Mouse (Mus musculus) heart, postnatal 0 days (tissue): Measurements from ENCODE around the gene Etd. TPM values are rescaled to one million over a fixed set of nuclear protein-coding genes. Genes with fewer than 3 reads are reported as not detected.
"Not testable (repeated sequence)": the region's sequence is repeated elsewhere in the genome, so short reads cannot be mapped to it uniquely, and the experiment has no call there.

Experiments
- ATAC-seq: fragments of 200-750 bp; cut with Nextera tagmentation; 2 replicates; pipeline ENCODE4 v1.8.0; 2017; ENCODE audit warnings: low read depth, moderate number of reproducible peaks, moderate library complexity; ENCODE audit not compliant: insufficient read depth
- DNase-seq: peaks from one replicate; pipeline ENCODE4 v3.0.0-alpha.2; 2016; ENCODE audit warnings: low spot score
- H3K27ac ChIP-seq: fragments of 300-500 bp; sonication (generic); 2 replicates; pipeline ENCODE4 v1.5.1; 2014; ENCODE audit warnings: low read depth, mild to moderate bottlenecking
- H3K27me3 ChIP-seq: fragments of 300-500 bp; sonication (generic); 2 replicates; pipeline ENCODE4 v1.6.1; 2014; ENCODE audit warnings: low read length, mixed read lengths; ENCODE audit not compliant: control insufficient read depth, insufficient read depth
- H3K36me3 ChIP-seq: fragments of 300-500 bp; sonication (generic); replicated peaks from 2 replicates; pipeline ENCODE4 v1.6.1; 2014; ENCODE audit warnings: low read length, mixed read lengths; ENCODE audit not compliant: control insufficient read depth, insufficient read depth
- H3K4me1 ChIP-seq: fragments of 300-500 bp; sonication (generic); 2 replicates; pipeline ENCODE4 v1.6.1; 2014; ENCODE audit warnings: antibody characterized with exemption; ENCODE audit not compliant: control insufficient read depth, insufficient read depth
- H3K4me2 ChIP-seq: fragments of 300-500 bp; sonication (generic); 2 replicates; pipeline ENCODE4 v1.6.1; 2014; ENCODE audit warnings: low read depth, mild to moderate bottlenecking, low read length, moderate library complexity
- H3K4me3 ChIP-seq: fragments of 300-500 bp; sonication (generic); 2 replicates; pipeline ENCODE4 v1.5.1; 2014; ENCODE audit warnings: low read depth, low read length
- H3K9ac ChIP-seq: fragments of 300-500 bp; sonication (generic); replicated peaks from 2 replicates; pipeline ENCODE4 v1.6.1; 2014; ENCODE audit warnings: low read depth, low read length, mixed read lengths
- H3K9me3 ChIP-seq: fragments of 300-500 bp; sonication (generic); replicated peaks from 2 replicates; pipeline ENCODE4 v1.6.1; 2016; ENCODE audit warnings: low read length; ENCODE audit not compliant: control insufficient read depth
- CTCF ChIP-seq: IDR thresholded peaks from 2 replicates; pipeline ENCODE4 v1.5.1; 2016; ENCODE audit warnings: antibody characterized with exemption, control low read depth, low read depth
- EP300 ChIP-seq: IDR thresholded peaks from 2 replicates; pipeline ENCODE4 v1.6.1; 2016; ENCODE audit warnings: antibody characterized with exemption, low read depth
- WGBS: fragments of 180-500 bp; shearing (Covaris S2); extraction: QIAGEN DNeasy Blood & Tissue Kit; methylation state at CpG from one replicate; pipeline ENCODE4 v1.1.7; 2014; 5-methylcytosine and 5-hydroxymethylcytosine counted together
- polyA plus RNA-seq: library from polyadenylated mRNA; unstranded; fragments of >200 nt; fragmentation: Nextera tagmentation; extraction: Ambion mirVana; gene quantifications from 2 replicates; pipeline ENCODE4 v1.2.1, GENCODE M21; 2015
- total RNA-seq: library from RNA; depleted of rRNA; stranded (reverse); fragments of >200 nt; gene quantifications from 2 replicates; pipeline ENCODE4 v1.2.3, GENCODE M21; 2014; ENCODE audit warnings: low replicate concordance; rRNA removed

Etd gene
- total RNA-seq (not detected in 2 replicates), polyA plus RNA-seq (not detected in 2 replicates)

- no peak for DNase-seq
- H3K36me3 ChIP-seq = no peaks in the 10 kb centered on the region
- no peaks in the 10 kb centered on the region for H3K9me3 ChIP-seq
- no peak for ATAC-seq
- H3K4me1 ChIP-seq = no peaks in the 10 kb centered on the region
- no peaks in the 10 kb centered on the region for H3K27me3 ChIP-seq
- no peak within 1 kb of the TSS for H3K9ac ChIP-seq
- H3K4me2 ChIP-seq = no peak within 1 kb of the TSS
- no peak within 1 kb of the TSS for H3K4me3 ChIP-seq
- no peak for TF ChIP-seq EP300
- TF ChIP-seq CTCF = no peak
- no peak within 1 kb of the TSS for H3K27ac ChIP-seq
- WGBS = 75% methylated on average over 3 of the region's 3 CpGs
These were observed at the start of gene Etd for GRCm38 (mm10) chrX:53434618-53435017. Gene Etd, plus strand, starts transcription at chrX:53434918.

GRCm38 (mm10) chrX:53386362-53386761 lies 48.4 kb upstream of the Etd start:
- H3K27me3 ChIP-seq = no peaks in the 10 kb centered on the region

GRCm38 (mm10) chrX:53432888-53433287 lies 1.8 kb upstream of the Etd start:
- Histone ChIP-seq H3K9ac (no peak overlapping the region), H3K27me3 (no peaks in the 10 kb centered on the region), H3K36me3 (no peaks in the 10 kb centered on the region), H3K4me1 (no peaks in the 10 kb centered on the region), H3K9me3 (no peaks in the 10 kb centered on the region), H3K27ac (no peak overlapping the region), H3K4me3 (no peak overlapping the region), H3K4me2 (no peak overlapping the region)
- TF ChIP-seq EP300 (no peak), CTCF (peak; percentile 36)
- ATAC-seq (no peak), DNase-seq (no peak)
- 72% methylated on average over 1 of the region's 1 CpGs for WGBS

More at GRCm38 (mm10) chrX:53386362-53386761, 48.4 kb upstream of the Etd start:
- Histone ChIP-seq H3K4me3 (no peak overlapping the region), H3K4me1 (no peaks in the 10 kb centered on the region), H3K36me3 (no peaks in the 10 kb centered on the region), H3K9me3 (no peaks in the 10 kb centered on the region), H3K4me2 (no peak overlapping the region), H3K27ac (peak overlapping the region; percentile 71), H3K9ac (no peak overlapping the region)
- DNase-seq (peak; percentile 5), ATAC-seq (no peak)
- TF ChIP-seq EP300 = no peak
- TF ChIP-seq CTCF = no peak
- WGBS = 29% methylated on average over 3 of the region's 3 CpGs

- Histone ChIP-seq H3K27ac (no peak overlapping the region), H3K4me1 (no peaks in the 10 kb centered on the region), H3K9me3 (no peaks in the 10 kb centered on the region), H3K36me3 (no peaks in the 10 kb centered on the region), H3K27me3 (no peaks in the 10 kb centered on the region), H3K4me2 (no peak overlapping the region), H3K4me3 (no peak overlapping the region), H3K9ac (no peak overlapping the region)
- no peak for ATAC-seq
- WGBS = 33% methylated on average over 3 of the region's 3 CpGs
- peak; percentile 44 for TF ChIP-seq CTCF
- no peak for TF ChIP-seq EP300
- peak; percentile 6 for DNase-seq
These were observed 24.9 kb downstream of the Etd start for GRCm38 (mm10) chrX:53459573-53459972.

GRCm38 (mm10) chrX:53464194-53464593 lies 29.5 kb downstream of the Etd start:
- H3K27me3 ChIP-seq, H3K9ac ChIP-seq, ATAC-seq, H3K27ac ChIP-seq, H3K4me1 ChIP-seq, H3K36me3 ChIP-seq, DNase-seq, H3K4me2 ChIP-seq, H3K4me3 ChIP-seq, H3K9me3 ChIP-seq: not testable (repeated sequence)

Other genes with a start within 250 kb of the Etd start
- 2.7 TPM in 1 of 2 replicates, not detected in the other for gene Plac1, start 194.8 kb upstream of the Etd start, total RNA-seq
- 1.9 and 2.0 TPM in 2 replicates for gene Plac1, start 194.8 kb upstream of the Etd start, polyA plus RNA-seq
- 19.1 and 21.7 TPM in 2 replicates for gene Fam122b, start 165.1 kb upstream of the Etd start, total RNA-seq
- 17.2 and 19.1 TPM in 2 replicates for gene Fam122b, start 165.1 kb upstream of the Etd start, polyA plus RNA-seq
- gene Fam122c, start 161.5 kb upstream of the Etd start, total RNA-seq = not detected in 2 replicates
- not detected in 2 replicates for gene Fam122c, start 161.5 kb upstream of the Etd start, polyA plus RNA-seq
- gene Mospd1, start 64.4 kb upstream of the Etd start, total RNA-seq = 48.8 and 55.7 TPM in 2 replicates
- 72.5 and 84.6 TPM in 2 replicates for gene Mospd1, start 64.4 kb upstream of the Etd start, polyA plus RNA-seq
- gene Rtl8c, start 173.1 kb downstream of the Etd start, total RNA-seq = 17.5 and 44.5 TPM in 2 replicates
- 30.9 and 33.7 TPM in 2 replicates for gene Rtl8c, start 173.1 kb downstream of the Etd start, polyA plus RNA-seq
- not detected in 2 replicates for gene Gm14597, start 174.1 kb downstream of the Etd start, total RNA-seq
- gene Gm14597, start 174.1 kb downstream of the Etd start, polyA plus RNA-seq = not detected in 2 replicates
- gene Rtl8a, start 208.8 kb downstream of the Etd start, total RNA-seq = 121 and 177 TPM in 2 replicates
- 121 and 122 TPM in 2 replicates for gene Rtl8a, start 208.8 kb downstream of the Etd start, polyA plus RNA-seq
- 191 and 261 TPM in 2 replicates for gene Rtl8b, start 235.5 kb downstream of the Etd start, total RNA-seq
- 97.1 and 102 TPM in 2 replicates for gene Rtl8b, start 235.5 kb downstream of the Etd start, polyA plus RNA-seq